Mouse (Mus musculus) c-Kit-positive CD71-negative TER-119-negative erythroid progenitor cells, embryonic 14.5 days (primary cell): ENCODE measurements around the gene Olfr67.
"Not testable (repeated sequence)": the region's sequence is repeated elsewhere in the genome, so short reads cannot be mapped to it uniquely, and the experiment has no call there.

Experiments used
- DNase-seq: peaks from one replicate; pipeline ENCODE4 v3.0.0-alpha.2; 2013; ENCODE audit warnings: low read depth

The Olfr67 gene

DNA sequence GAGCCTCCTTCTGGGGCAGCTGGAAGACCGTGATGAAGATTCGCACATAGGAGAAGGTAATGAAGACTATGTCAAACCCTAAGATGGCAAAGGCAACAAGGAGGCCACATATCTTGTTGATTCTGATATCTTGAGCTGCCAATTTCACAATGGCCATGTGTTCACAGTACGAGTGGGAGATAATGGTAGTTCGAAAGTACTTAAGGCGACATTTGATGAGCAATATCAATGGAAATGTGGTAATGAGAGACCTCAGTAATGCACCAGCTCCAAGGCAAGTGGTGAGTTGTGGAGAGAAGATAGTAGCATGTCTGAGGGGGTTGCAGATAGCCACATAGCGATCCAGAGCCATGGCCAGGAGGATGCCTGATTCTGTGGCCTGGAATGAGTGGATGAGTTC is 23.9 kb downstream of the Olfr67 start:
- not testable (repeated sequence) for DNase-seq

DNA sequence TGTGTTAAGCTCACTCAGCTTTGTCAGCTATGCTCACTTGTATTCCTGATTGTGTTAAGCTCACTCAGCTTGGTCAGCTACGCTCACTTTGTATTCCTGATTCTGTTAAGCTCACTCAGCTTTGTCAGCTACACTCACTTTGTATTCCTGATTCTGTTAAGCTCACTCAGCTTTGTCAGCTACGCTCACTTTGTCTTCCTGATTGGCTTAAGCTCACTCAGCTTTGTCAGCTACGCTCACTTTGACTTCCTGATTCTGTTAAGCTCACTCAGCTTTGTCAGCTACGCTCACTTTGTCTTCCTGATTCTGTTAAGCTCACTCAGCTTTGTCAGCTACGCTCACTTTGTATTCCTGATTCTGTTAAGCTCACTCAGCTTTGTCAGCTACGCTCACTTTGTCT is 29.4 kb downstream of the Olfr67 start:
- DNase-seq, result not testable (repeated sequence)

DNA sequence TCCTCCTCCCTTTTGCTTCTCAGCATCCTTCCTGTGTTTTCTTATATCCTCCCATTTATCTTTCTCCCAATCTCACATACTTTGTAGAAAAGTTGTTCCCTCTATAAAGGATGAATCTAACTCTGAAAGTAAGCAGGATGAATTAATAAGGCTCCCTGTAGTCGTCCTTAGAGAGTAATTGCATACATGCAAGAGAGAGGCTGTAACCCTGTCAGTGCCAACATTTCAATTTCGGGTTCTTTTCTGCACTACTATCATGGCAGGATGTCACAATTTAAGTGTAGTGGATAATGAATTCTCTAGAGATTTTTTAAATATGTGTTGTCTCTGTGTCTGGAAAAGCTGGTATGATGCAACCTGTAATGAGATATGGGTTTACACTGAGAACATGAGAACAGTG is 34.4 kb downstream of the Olfr67 start, which contains the start of gene Olfr630:
TSS of gene Olfr630 (minus strand) at position 101 of the 400 bp plus-strand sequence.
- no peak for DNase-seq

DNA sequence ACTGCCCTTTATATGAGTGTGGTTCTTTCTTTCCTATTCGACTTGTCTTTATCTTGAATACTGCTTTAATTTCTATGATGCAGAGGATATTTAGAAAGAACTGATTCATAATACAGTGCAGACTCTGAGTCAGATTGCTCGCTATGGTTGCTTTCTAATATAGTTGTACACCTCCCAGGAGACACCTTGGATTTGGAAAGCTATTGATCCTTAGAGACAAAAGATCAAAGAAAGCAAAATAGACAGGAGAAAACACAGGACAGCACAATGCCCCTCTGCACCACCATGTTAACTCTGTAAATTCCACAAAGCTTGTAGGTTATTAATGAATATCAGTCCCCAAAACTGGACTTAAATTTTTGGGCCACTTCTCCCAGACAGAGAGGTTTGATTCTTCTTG is 46.8 kb downstream of the Olfr67 start, which contains the start of gene Olfr629:
TSS of gene Olfr629 (minus strand) at position 101 of the 400 bp plus-strand sequence.
- no peak for DNase-seq
